Mouse (Mus musculus) G1E (cell line): ENCODE measurements around the gene Grip1.

ENCODE experiments used
- CTCF ChIP-seq: IDR thresholded peaks from 2 replicates; pipeline ENCODE4 v1.5.1; 2012; ENCODE audit warnings: low read depth, low read length, inconsistent platforms, mixed read lengths
- GATA1 ChIP-seq: IDR thresholded peaks from 2 replicates; pipeline ENCODE4 v1.6.1; 2012; ENCODE audit warnings: borderline replicate concordance, low read length, inconsistent platforms, mixed read lengths
- POLR2AphosphoS5 ChIP-seq: IDR thresholded peaks from 2 replicates; pipeline ENCODE4 v1.6.1; 2012; ENCODE audit warnings: low read depth, low read length, inconsistent platforms; ENCODE audit not compliant: insufficient replicate concordance

GRCm38 (mm10) chr10:120130621-120131020, 677.0 kb downstream of the Grip1 start:
- TF ChIP-seq CTCF: peak; percentile 42
- no peak for TF ChIP-seq POLR2AphosphoS5
- TF ChIP-seq GATA1: no peak
